In the genomic region with DNA sequence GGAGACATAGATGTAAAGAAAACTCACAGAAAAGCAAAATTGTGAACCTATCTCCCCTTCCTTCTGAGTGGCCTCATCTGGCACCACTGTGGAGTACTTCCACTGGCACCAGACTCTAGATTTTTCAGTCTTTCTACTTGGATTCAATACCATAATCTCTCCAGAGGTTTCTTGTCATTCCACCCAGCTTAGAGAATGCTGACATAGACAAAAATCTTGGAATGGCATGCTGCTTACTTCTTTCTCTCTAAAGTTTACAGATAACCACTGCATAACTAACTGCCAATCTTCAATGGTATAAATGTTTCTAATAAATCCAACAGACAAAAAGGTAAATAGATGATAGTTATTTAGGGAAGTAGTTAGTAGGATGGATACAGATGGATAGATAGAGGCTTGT, we compare ENCODE assay signal across 31 mouse cellular contexts.
"Had no signal": no experiment of that assay in that cellular context is flagged by ENCODE, and none has a peak within 500 bp of the region (broad histone marks: within the 10 kb centered on the region; RNA-seq: fewer than 3 reads in every experiment).

No protein-coding gene starts in this region.

- H3K9ac ChIP-seq: limb, embryonic 12.5 days; limb, embryonic 13.5 days; limb, embryonic 15.5 days; liver, embryonic 12.5 days; liver, embryonic 13.5 days; liver, embryonic 14.5 days; liver, embryonic 15.5 days; liver, postnatal 0 days; lung, embryonic 14.5 days; lung, embryonic 15.5 days; midbrain, embryonic 12.5 days; midbrain, embryonic 13.5 days; midbrain, embryonic 15.5 days; neural tube, embryonic 12.5 days had no signal

- H3K36me3 ChIP-seq: limb, embryonic 10.5 days; limb, embryonic 12.5 days; limb, embryonic 13.5 days; limb, embryonic 15.5 days; liver, embryonic 12.5 days; liver, embryonic 13.5 days; liver, embryonic 15.5 days; lung, embryonic 15.5 days; midbrain, embryonic 10.5 days; midbrain, embryonic 12.5 days; midbrain, embryonic 13.5 days; midbrain, embryonic 15.5 days; neural tube, embryonic 12.5 days had no signal

- H3K4me3 ChIP-seq: limb, embryonic 10.5 days; limb, embryonic 12.5 days; limb, embryonic 13.5 days; limb, embryonic 15.5 days; liver, embryonic 12.5 days; liver, embryonic 13.5 days; liver, embryonic 15.5 days; lung, embryonic 15.5 days; megakaryocyte, embryonic 14.5 days; midbrain, embryonic 10.5 days; midbrain, embryonic 12.5 days; midbrain, embryonic 13.5 days; midbrain, embryonic 15.5 days; myocyte; neural tube, embryonic 12.5 days had no signal

- DNase-seq: left cerebral cortex, postnatal 4 days; liver; liver, embryonic 13.5 days; liver, postnatal 0 days; lung, adult 18-20 months; lung, adult 2 months; lung, embryonic 14.5 days; lung, postnatal 10 days; lung, postnatal 14 days; lung, postnatal 36 days; lung, postnatal 4 days had no signal

- ATAC-seq: liver, embryonic 12.5 days; liver, postnatal 0 days; lung, postnatal 0 days; midbrain, embryonic 13.5 days; midbrain, embryonic 15.5 days; midbrain, embryonic 16.5 days had no signal

- H3K27me3 ChIP-seq: limb, embryonic 12.5 days; limb, embryonic 13.5 days; limb, embryonic 15.5 days; liver, embryonic 12.5 days; liver, embryonic 13.5 days; liver, embryonic 15.5 days; lung, embryonic 15.5 days; megakaryocyte, embryonic 14.5 days; midbrain, embryonic 12.5 days; midbrain, embryonic 13.5 days; midbrain, embryonic 15.5 days; neural tube, embryonic 12.5 days had no signal

- H3K9me3 ChIP-seq: limb, embryonic 10.5 days; limb, embryonic 12.5 days; limb, embryonic 13.5 days; limb, embryonic 15.5 days; liver, embryonic 12.5 days; liver, embryonic 13.5 days; liver, embryonic 15.5 days; lung, embryonic 15.5 days; midbrain, embryonic 10.5 days; midbrain, embryonic 12.5 days; midbrain, embryonic 13.5 days; midbrain, embryonic 15.5 days; neural tube, embryonic 12.5 days had no signal

- H3K27ac ChIP-seq: limb, embryonic 10.5 days; limb, embryonic 12.5 days; limb, embryonic 13.5 days; limb, embryonic 15.5 days; liver, embryonic 12.5 days; liver, embryonic 13.5 days; liver, embryonic 14.5 days; liver, embryonic 15.5 days; lung, embryonic 15.5 days; macrophage; midbrain, embryonic 10.5 days; midbrain, embryonic 12.5 days; midbrain, embryonic 13.5 days; midbrain, embryonic 15.5 days; neural tube, embryonic 12.5 days had no signal

- H3K4me1 ChIP-seq: limb, embryonic 10.5 days; limb, embryonic 12.5 days; limb, embryonic 13.5 days; limb, embryonic 15.5 days; liver, embryonic 12.5 days; liver, embryonic 13.5 days; liver, embryonic 15.5 days; lung, embryonic 15.5 days; megakaryocyte, embryonic 14.5 days; midbrain, embryonic 10.5 days; midbrain, embryonic 12.5 days; midbrain, embryonic 13.5 days; midbrain, embryonic 15.5 days; neural tube, embryonic 12.5 days had no signal

- H3K4me2 ChIP-seq: limb, embryonic 12.5 days; limb, embryonic 13.5 days; limb, embryonic 15.5 days; liver, embryonic 11.5 days; liver, embryonic 12.5 days; liver, embryonic 13.5 days; liver, embryonic 15.5 days; lung, embryonic 14.5 days; lung, embryonic 15.5 days; midbrain, embryonic 11.5 days; midbrain, embryonic 12.5 days; midbrain, embryonic 13.5 days; midbrain, embryonic 15.5 days; neural tube, embryonic 12.5 days had no signal
